Mouse (Mus musculus) small intestine, adult 2 months (tissue): Measurements from ENCODE around the gene Fbxl16. TPM values are rescaled to one million over a fixed set of nuclear protein-coding genes. Genes with fewer than 3 reads are reported as not detected.
A peak's percentile ranks its signal among the peaks of the same experiment; 100 is the strongest.

Experiments
- H3K27ac ChIP-seq: fragments of 200-500 bp; 2 replicates; pipeline ENCODE4 v1.5.1; 2012; ENCODE audit warnings: low read depth, low read length, control low read depth, inconsistent platforms; ENCODE audit not compliant: insufficient read depth
- H3K27me3 ChIP-seq: fragments of 200-500 bp; 2 replicates; pipeline ENCODE4 v1.6.1; 2012; ENCODE audit warnings: mild to moderate bottlenecking, moderate library complexity, low read length, inconsistent platforms; ENCODE audit not compliant: control insufficient read depth, insufficient read depth
- H3K36me3 ChIP-seq: fragments of 200-500 bp; 2 replicates; pipeline ENCODE4 v1.6.1; 2012; ENCODE audit warnings: mild to moderate bottlenecking, low read length, control low read depth, inconsistent platforms; ENCODE audit not compliant: control insufficient read depth, insufficient read depth
- H3K4me1 ChIP-seq: fragments of 200-500 bp; 2 replicates; pipeline ENCODE4 v1.6.1; 2012; ENCODE audit warnings: low read length, inconsistent platforms, mixed read lengths; ENCODE audit not compliant: control insufficient read depth, insufficient read depth, insufficient read length
- H3K4me3 ChIP-seq: fragments of 200-500 bp; 2 replicates; pipeline ENCODE4 v1.5.1; 2012; ENCODE audit warnings: low read depth, mild to moderate bottlenecking, control low read depth, inconsistent platforms, low read length, moderate library complexity
- CTCF ChIP-seq: fragments of 200-500 bp; IDR thresholded peaks from 2 replicates; pipeline ENCODE4 v1.5.1; 2012; ENCODE audit warnings: low read depth, mild to moderate bottlenecking, control low read depth, inconsistent platforms, low read length, moderate library complexity, mixed read lengths; ENCODE audit not compliant: insufficient replicate concordance, insufficient read length; ENCODE audit errors: extremely low read depth
- POLR2A ChIP-seq: fragments of 200-500 bp; IDR thresholded peaks from 2 replicates; pipeline ENCODE4 v1.6.1; 2012; ENCODE audit warnings: low read depth, mild to moderate bottlenecking, control low read depth, inconsistent platforms, low read length, moderate library complexity
- WGBS: fragments of 180-500 bp; shearing (Covaris S2); methylation state at CpG from one replicate; pipeline ENCODE4 v1.1.7; 2018; 5-methylcytosine and 5-hydroxymethylcytosine counted together
- polyA plus RNA-seq: library from polyadenylated mRNA; depleted of rRNA; stranded (reverse); fragments of >200 nt; gene quantifications from 2 replicates; pipeline ENCODE4 v1.2.3, GENCODE M21; 2012

Gene Fbxl16
- polyA plus RNA-seq, 1 experiment = 3.7 TPM

DNA sequence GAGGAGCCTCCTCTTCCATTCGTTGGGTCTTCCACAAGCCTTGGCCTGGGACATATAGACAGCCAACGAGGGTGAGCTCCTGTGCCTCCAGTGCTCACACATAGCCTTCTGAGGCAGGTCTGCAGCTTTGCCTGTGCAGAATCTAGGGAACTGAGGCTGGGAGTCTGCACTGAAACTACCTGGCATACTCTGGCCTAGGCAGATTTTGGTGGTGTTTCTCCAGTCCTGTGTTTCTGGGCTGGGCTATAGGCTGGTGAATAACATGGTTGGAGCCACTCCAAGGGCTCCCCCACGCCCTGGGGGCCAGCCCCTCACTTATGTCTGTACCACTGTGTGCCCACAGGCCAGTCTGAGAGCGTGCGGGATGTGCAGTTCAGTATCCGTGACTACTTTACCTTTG, 16.4 kb downstream of the Fbxl16 start:
- TF ChIP-seq CTCF (no peak), POLR2A (no peak)
- Histone ChIP-seq H3K27me3 (no peaks in the 10 kb centered on the region), H3K4me3 (no peak overlapping the region), H3K36me3 (peaks cover 11% of the 10 kb centered on the region), H3K27ac (no peak overlapping the region), H3K4me1 (peaks cover 19% of the 10 kb centered on the region)
- WGBS = 89% methylated on average over 6 of the region's 6 CpGs

DNA sequence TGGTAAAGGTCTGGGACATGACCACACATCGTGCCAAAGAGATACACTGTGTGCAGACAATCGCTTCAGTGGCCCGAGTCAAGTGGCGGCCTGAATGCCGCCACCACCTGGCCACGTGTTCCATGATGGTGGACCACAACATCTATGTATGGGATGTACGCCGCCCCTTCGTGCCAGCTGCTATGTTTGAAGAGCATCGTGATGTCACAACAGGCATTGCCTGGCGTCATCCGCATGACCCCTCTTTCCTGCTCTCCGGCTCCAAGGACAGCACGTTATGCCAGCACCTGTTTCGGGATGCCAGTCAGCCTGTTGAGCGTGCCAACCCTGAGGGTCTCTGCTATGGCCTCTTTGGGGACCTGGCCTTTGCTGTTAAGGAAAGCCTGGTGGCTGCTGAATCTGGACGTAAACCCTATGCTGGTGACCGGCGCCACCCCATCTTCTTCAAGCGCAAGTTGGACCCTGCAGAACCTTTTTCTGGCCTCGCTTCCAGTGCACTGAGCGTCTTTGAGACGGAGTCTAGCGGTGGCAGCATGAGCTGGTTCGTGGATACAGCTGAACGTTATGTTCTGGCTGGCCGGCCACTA, 17.2 kb downstream of the Fbxl16 start:
- no peak overlapping the region for H3K27ac ChIP-seq
- H3K4me1 ChIP-seq = peaks cover 22% of the 10 kb centered on the region
- H3K27me3 ChIP-seq = no peaks in the 10 kb centered on the region
- TF ChIP-seq CTCF (no peak), POLR2A (no peak)
- 95% methylated on average over 27 of the region's 27 CpGs for WGBS
- H3K36me3 ChIP-seq = peaks cover 18% of the 10 kb centered on the region
- no peak overlapping the region for H3K4me3 ChIP-seq

DNA sequence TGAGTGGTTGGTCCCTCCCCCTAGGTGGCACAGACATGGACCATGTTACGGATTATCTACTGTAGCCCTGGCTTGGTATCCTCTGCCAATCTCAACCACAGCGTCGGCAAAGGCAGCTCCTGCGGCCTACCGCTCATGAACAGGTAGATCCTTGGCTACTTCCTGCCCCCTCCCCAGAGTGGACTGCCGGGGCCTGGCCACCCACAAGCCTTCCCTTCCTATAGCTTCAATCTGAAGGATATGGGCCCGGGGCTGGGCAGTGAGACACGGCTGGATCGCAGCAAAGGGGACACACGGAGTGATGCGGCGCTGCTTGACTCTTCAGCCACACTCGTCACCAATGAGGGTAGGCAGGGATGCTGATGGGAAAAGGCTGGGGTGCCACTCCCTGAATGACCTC, 18.1 kb downstream of the Fbxl16 start:
- TF ChIP-seq POLR2A (no peak), CTCF (no peak)
- Histone ChIP-seq H3K4me1 (peaks cover 32% of the 10 kb centered on the region), H3K36me3 (peaks cover 24% of the 10 kb centered on the region), H3K27ac (no peak overlapping the region), H3K27me3 (no peaks in the 10 kb centered on the region), H3K4me3 (no peak overlapping the region)
- 96% methylated on average over 13 of the region's 13 CpGs for WGBS

DNA sequence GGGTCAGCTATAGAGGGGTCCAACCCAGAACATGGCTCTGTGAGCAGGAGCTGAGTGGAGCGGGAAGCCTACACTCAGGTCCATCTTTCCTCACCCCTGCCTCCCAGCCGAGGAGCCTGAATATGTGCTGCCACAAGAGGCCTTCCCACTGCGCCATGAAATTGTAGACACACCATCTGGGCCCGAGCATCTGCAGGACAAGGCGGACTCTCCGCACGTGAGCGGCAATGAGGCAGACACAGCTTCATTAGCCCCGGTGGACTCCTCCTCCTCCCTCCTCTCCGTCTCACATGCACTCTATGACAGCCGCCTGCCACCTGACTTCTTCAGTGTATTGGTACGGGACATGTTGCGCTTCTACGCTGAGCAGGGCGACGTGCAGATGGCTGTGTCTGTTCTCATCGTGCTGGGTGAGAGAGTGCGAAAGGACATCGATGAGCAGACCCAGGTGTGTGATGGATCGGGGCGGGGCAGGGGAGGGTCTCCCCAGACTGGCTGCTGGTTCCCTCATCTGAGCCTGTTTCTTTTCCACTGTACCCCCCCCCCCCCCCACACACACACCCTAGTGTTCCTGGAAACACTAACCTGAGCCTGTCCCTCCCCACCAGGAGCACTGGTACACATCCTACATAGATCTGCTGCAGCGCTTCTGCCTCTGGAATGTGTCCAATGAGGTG, 18.8 kb downstream of the Fbxl16 start:
- Histone ChIP-seq H3K36me3 (peaks cover 24% of the 10 kb centered on the region), H3K27me3 (no peaks in the 10 kb centered on the region), H3K27ac (no peak overlapping the region), H3K4me3 (no peak overlapping the region), H3K4me1 (peaks cover 32% of the 10 kb centered on the region)
- WGBS = 94% methylated on average over 22 of the region's 22 CpGs
- TF ChIP-seq POLR2A = no peak
- TF ChIP-seq CTCF = no peak

DNA sequence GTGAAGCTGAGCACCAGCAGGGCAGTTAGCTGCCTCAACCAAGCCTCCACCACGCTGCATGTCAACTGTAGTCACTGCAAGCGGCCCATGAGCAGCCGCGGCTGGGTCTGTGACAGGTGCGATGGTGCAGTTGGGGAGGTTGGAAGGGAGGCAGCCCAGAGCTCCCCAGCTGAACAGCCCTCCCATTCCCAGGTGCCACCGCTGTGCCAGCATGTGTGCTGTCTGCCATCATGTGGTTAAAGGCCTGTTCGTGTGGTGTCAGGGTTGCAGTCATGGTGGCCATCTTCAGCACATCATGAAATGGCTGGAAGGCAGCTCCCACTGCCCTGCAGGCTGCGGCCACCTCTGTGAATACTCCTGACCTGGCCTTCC, 19.3 kb downstream of the Fbxl16 start:
- Histone ChIP-seq H3K36me3 (peaks cover 24% of the 10 kb centered on the region), H3K4me1 (peaks cover 32% of the 10 kb centered on the region), H3K27me3 (no peaks in the 10 kb centered on the region), H3K4me3 (peak overlapping the region; percentile 63), H3K27ac (peak overlapping the region; percentile 51)
- TF ChIP-seq CTCF (no peak), POLR2A (no peak)
- 84% methylated on average over 8 of the region's 8 CpGs for WGBS

DNA sequence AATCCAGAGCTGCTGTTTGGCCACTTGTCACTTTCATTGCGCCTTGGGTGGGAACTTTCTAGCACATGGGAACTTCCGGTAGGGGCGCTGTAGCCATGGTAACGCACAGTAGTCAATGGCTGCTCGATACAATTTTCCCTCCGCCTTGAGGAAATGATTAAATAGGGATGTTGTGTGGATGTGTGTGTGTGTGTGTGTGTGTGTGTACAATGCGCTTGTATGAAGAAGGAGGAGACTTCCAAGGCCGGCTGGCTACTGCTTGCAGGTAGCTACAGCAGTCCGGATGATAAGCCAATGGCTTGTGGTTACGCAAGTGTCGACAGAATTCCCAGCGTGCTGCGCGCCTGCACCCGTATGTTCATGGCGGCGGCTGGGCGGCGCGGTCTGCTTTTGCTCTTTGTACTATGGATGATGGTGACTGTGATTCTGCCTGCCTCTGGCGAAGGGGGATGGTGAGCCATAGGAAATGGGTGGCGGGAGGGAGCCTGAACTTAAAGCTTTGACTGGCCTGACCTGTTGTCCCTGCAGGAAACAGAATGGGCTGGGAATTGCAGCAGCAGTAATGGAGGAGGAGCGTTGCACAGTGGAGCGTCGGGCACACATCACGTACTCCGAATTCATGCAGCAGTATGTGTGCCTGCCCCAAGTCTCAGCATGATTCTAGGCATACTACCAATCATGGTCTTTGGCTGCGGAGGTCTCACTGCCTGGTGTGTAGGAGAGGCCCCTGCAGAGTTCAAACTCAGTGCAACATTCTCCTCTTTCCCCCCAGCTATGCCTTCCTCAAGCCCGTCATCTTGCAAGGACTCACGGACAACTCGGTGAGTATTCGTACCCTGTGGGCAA, 20.1 kb downstream of the Fbxl16 start, which contains the start of gene Jmjd8:
TSS of gene Jmjd8 (plus strand) at position 156 of the 846 bp plus-strand sequence.
- no peaks in the 10 kb centered on the region for H3K27me3 ChIP-seq
- TF ChIP-seq CTCF = peak; percentile 56; the same call in 1 of the 2 replicates
- no peak for TF ChIP-seq POLR2A
- under 1% methylated on average over 32 of the region's 32 CpGs for WGBS
- H3K36me3 ChIP-seq = peaks cover 24% of the 10 kb centered on the region
- peak within 1 kb of the TSS; percentile 63 for H3K4me3 ChIP-seq
- peaks cover 33% of the 10 kb centered on the region for H3K4me1 ChIP-seq
- H3K27ac ChIP-seq = peak within 1 kb of the TSS; percentile 60
